Mouse (Mus musculus) gastrocnemius, adult 2 months (tissue): Measurements from ENCODE around the gene Pde1c. TPM values are rescaled to one million over a fixed set of nuclear protein-coding genes. Genes with fewer than 3 reads are reported as not detected.

Experiments used
- DNase-seq: peaks from one replicate; pipeline ENCODE4 v3.0.0; 2022
- H3K27ac ChIP-seq: fragments of 200-600 bp; 2 replicates; pipeline ENCODE4 v1.8.1; 2022; ENCODE audit warnings: mild to moderate bottlenecking
- H3K4me3 ChIP-seq: fragments of 200-600 bp; 2 replicates; pipeline ENCODE4 v1.8.1; 2022; ENCODE audit warnings: mild to moderate bottlenecking, moderate library complexity
- CTCF ChIP-seq: fragments of 200-600 bp; IDR thresholded peaks from 2 replicates; pipeline ENCODE4 v1.8.1; 2022; ENCODE audit warnings: antibody characterized with exemption, mild to moderate bottlenecking, moderate library complexity
- intact Hi-C: fragments of 180-260 bp; cut with DNase I; formaldehyde crosslinking; loops from one replicate; pipeline ENCODE4 v1.15.1; 2025
- total RNA-seq, 2 experiments: library from RNA; stranded (reverse); gene quantifications; 2 replicates each; pipeline ENCODE4 v1.2.3; 2021

Gene Pde1c
- total RNA-seq, 2 experiments from 2014 or later: 0.46 to 0.50 TPM

DNA sequence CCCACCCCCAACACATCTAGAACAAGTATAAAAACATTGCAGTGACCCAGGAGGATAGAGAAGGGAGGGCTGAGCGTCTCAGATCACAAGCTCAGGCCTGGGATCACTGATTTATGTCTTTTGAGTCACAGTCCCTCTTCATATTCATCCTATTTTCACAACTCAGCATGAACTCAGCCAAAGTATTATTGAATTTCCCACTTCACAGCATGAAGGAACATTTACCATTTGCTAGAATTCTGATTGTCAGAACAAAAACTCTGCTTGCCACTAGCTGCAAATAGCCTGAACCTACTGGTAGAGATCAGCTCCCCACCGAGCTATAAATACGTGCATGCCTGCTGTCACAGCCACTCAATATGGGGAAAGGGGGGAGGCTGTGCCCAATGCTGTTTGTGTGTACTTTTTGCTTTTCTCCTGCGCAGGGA is 492.5 kb downstream of the Pde1c start:
- no peak overlapping the region for H3K4me3 ChIP-seq
- TF ChIP-seq CTCF: no peak
- intact Hi-C loops: no loop called here
- DNase-seq: peak; percentile 70
- H3K27ac ChIP-seq: peak overlapping the region; percentile 87

DNA sequence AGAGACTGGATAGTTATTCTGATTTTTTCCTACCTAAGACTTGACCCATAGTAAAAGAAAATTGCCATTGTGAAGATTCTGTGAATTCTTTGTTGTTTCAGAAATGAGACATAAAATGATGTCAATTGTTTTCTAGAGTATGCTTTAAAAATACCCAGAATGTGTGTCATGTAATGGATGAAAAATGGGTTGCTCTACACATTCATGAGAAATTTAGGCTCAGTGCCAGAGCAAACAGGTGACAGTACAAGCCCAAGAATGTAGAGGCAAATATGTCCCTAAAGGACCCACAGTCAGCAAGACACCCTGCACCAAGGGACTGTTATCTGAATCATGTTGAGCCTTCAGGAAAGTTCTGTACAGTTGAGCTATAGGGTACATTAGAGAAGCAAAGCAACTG is 500.4 kb downstream of the Pde1c start:
- Histone ChIP-seq H3K4me3 (no peak overlapping the region), H3K27ac (no peak overlapping the region)
- intact Hi-C loops: loop anchor here (10.0 kb wide), 1 partner anchor 286 kb away; no protein-coding TSS in a partner anchor
- DNase-seq: no peak
- no peak for TF ChIP-seq CTCF

DNA sequence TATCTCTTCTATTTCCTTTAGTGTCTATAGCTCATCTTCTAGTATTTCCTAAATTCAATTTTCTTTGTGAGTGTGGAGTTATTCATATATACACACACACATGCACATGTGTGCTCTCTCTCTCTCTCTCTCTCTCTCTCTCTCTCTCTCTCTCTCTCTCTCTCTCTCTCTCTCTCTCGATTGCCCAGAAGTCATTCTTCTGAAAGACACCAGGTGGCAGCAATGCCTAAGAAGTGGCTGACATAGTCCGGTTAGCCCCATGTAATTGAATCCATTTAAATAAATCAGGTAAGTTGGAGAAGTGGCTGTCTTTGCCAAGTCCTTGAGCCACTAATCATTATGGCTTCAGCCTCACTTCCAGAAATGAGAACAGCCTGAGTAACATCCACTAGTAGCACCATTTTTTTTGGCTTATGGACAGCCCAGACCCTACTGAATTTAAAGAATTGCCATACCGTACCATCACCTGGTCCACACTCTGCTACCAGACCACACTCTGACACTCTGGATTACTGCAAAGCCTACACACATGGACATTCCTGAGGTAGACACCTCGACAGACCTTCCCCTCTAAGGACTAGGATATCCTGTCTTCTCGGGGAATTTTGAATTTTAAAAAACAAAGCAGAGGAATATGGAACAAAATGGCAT is 502.1 kb downstream of the Pde1c start:
- intact Hi-C loops: loop anchor here (1.0 to 10.0 kb wide), 5 partner anchors 288 to 624 kb away; no protein-coding TSS in a partner anchor
- TF ChIP-seq CTCF: peak; percentile 72
- DNase-seq: peak; percentile 47
- no peak overlapping the region for H3K4me3 ChIP-seq
- no peak overlapping the region for H3K27ac ChIP-seq

- intact Hi-C loops: loop anchor here (10.0 kb wide), 1 partner anchor 291 kb away; no protein-coding TSS in a partner anchor
- DNase-seq: no peak
- no peak overlapping the region for H3K4me3 ChIP-seq
- no peak for TF ChIP-seq CTCF
- no peak overlapping the region for H3K27ac ChIP-seq
Observed at GRCm38 (mm10) chr6:56063736-56064135, 505.2 kb downstream of the Pde1c start.

GRCm38 (mm10) chr6:56049104-56049503 is 519.8 kb downstream of the Pde1c start:
- peak; percentile 75 for TF ChIP-seq CTCF
- intact Hi-C loops: loop anchor here (2.0 kb wide), 1 partner anchor 76 kb away; no protein-coding TSS in a partner anchor
- H3K27ac ChIP-seq: no peak overlapping the region
- no peak for DNase-seq
- H3K4me3 ChIP-seq: no peak overlapping the region

- intact Hi-C loops: loop anchor here (2.0 kb wide), 1 partner anchor 76 kb away; no protein-coding TSS in a partner anchor
- no peak for TF ChIP-seq CTCF
- no peak for DNase-seq
- no peak overlapping the region for H3K4me3 ChIP-seq
- H3K27ac ChIP-seq: no peak overlapping the region
Observed at GRCm38 (mm10) chr6:56048580-56048979, 520.3 kb downstream of the Pde1c start.

- no peak overlapping the region for H3K4me3 ChIP-seq
- no peak for DNase-seq
- H3K27ac ChIP-seq: no peak overlapping the region
- intact Hi-C loops: no loop called here
- TF ChIP-seq CTCF: no peak
Observed at GRCm38 (mm10) chr6:56044716-56045115, 524.2 kb downstream of the Pde1c start.

DNA sequence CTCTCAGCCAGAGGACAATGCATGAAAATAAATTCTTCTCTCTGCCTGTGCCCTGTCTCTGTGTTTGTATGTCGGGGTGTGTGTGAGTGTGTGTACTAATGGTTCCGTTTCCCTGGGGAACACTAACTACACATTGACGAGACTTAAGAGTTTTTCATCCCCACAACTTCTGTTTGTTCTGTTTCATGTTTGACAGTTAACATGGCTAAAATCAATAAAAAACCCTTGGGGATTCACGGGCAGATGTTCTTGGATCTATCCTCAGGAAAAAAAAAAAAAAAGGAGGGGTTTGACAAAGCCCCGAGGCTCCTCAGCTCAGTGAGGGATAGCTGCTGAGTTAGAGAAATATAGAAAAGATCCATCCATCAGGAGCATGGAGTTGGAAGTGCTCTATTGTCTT is 524.6 kb downstream of the Pde1c start:
- no peak overlapping the region for H3K4me3 ChIP-seq
- no peak for TF ChIP-seq CTCF
- intact Hi-C loops: no loop called here
- no peak for DNase-seq
- no peak overlapping the region for H3K27ac ChIP-seq

GRCm38 (mm10) chr6:56039476-56040055 is 529.3 kb downstream of the Pde1c start:
- Histone ChIP-seq H3K4me3 (no peak overlapping the region), H3K27ac (no peak overlapping the region)
- intact Hi-C loops: no loop called here
- no peak for TF ChIP-seq CTCF
- no peak for DNase-seq

DNA sequence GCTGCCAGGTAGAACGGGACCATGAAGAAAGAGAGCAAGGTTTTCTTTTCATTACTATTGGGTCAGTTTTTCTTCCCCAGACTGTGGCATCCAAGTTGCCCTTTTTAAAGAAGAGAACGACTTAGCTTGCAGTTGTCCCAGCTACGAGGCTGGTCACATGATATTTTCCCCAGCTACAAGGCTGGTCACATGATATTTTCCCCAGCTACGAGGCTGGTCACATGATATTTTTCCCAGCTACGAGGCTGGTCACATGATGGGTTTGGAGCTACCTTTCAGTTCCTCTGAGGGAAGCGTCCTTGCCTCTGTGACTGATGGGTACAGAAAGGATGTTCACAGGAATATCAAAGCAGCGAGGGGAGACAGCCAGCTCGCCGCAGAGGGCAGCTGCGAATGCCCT is 533.8 kb downstream of the Pde1c start:
- DNase-seq: no peak
- Histone ChIP-seq H3K4me3 (no peak overlapping the region), H3K27ac (no peak overlapping the region)
- TF ChIP-seq CTCF: no peak
- intact Hi-C loops: no loop called here

GRCm38 (mm10) chr6:56032231-56032630 is 536.7 kb downstream of the Pde1c start:
- intact Hi-C loops: no loop called here
- H3K27ac ChIP-seq: no peak overlapping the region
- TF ChIP-seq CTCF: no peak
- no peak for DNase-seq
- H3K4me3 ChIP-seq: no peak overlapping the region

DNA sequence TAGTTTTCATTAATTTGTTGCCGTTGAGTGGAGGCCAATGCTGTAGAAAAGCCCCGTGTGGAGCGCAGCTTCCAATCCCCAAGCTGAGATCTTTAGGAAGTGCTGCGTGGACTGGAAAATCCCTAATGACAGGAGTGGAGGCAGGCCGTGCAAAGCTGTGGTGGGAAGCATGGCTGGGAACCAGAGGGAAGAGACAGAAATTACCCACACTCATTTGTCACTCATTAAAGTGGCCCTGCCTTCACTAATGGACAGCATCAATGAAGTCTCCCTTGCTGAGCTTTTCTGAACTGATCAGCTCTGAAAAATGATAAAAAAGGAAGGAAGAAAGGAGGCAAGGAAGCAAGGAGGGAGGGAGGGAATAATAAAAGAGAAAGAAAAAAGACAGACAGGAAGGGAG is 538.9 kb downstream of the Pde1c start:
- Histone ChIP-seq H3K27ac (no peak overlapping the region), H3K4me3 (no peak overlapping the region)
- DNase-seq: no peak
- TF ChIP-seq CTCF: no peak
- intact Hi-C loops: no loop called here

- TF ChIP-seq CTCF: no peak
- no peak for DNase-seq
- H3K27ac ChIP-seq: no peak overlapping the region
- intact Hi-C loops: no loop called here
- H3K4me3 ChIP-seq: no peak overlapping the region
Observed at GRCm38 (mm10) chr6:56027966-56028365, 540.9 kb downstream of the Pde1c start.

DNA sequence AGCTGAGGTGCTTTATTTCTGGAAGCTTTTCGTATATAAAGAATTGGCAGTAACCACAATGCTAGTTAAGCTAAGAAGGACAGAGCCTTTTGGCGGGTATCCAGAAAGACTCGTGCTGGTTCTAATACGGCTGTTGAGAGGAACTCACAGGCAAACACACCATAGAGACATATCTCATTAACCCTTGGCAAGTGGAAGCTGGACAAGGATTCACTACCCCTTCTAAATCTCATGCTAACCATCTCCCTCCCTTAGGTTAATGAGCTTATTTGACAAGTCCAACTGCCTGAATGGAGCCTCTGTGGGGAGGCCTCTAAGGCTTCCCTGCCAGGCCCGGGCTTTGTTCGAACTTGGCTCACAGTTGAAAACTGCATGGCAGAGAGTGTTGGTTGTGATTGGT is 541.6 kb downstream of the Pde1c start:
- H3K4me3 ChIP-seq: no peak overlapping the region
- H3K27ac ChIP-seq: no peak overlapping the region
- no peak for TF ChIP-seq CTCF
- intact Hi-C loops: no loop called here
- no peak for DNase-seq
